Mouse (Mus musculus): ENCODE measurements at regions not wholly inside any gene's neighbourhood (a gene's known extent, or its start where the extent isn't known, plus 50 kb on each side); places are given as distances from the start of the nearest gene placed in this dataset.

GRCm38 (mm10) chr16:86516935-86517334 is 615.3 kb upstream of the Adamts5 start:
- no peaks in the 10 kb centered on the region for H3K36me3 ChIP-seq (ENCODE audit: insufficient read depth)
- no peak overlapping the region for H3K4me3 ChIP-seq (ENCODE audit: low read depth, low read length)
- no peaks in the 10 kb centered on the region for H3K9me3 ChIP-seq (ENCODE audit: low read length)
- TF ChIP-seq CTCF (IDR thresholded peaks at IDR 0.05; ENCODE audit: low read depth): no peak
- no peak for DNase-seq
- H3K4me2 ChIP-seq (ENCODE audit: low read depth): no peak overlapping the region
- 37% methylated on average over 1 of the region's 1 CpGs for WGBS
- H3K27ac ChIP-seq (ENCODE audit: low read depth, low read length): no peak overlapping the region
- H3K9ac ChIP-seq: no peak overlapping the region
- no peak for ATAC-seq
- no peaks in the 10 kb centered on the region for H3K4me1 ChIP-seq (ENCODE audit: insufficient read depth)
- H3K27me3 ChIP-seq (ENCODE audit: insufficient read depth, low read length): no peaks in the 10 kb centered on the region

- no peaks in the 10 kb centered on the region for H3K27me3 ChIP-seq (ENCODE audit: insufficient read depth, low read length)
- peak; percentile 3 for DNase-seq
Observed at GRCm38 (mm10) chr16:86516144-86516543, 614.5 kb upstream of the Adamts5 start.

GRCm38 (mm10) chr16:86501074-86501952 is 599.7 kb upstream of the Adamts5 start:
- no peak for ATAC-seq
- H3K4me2 ChIP-seq (ENCODE audit: low read depth): no peak overlapping the region
- H3K36me3 ChIP-seq (ENCODE audit: insufficient read depth): no peaks in the 10 kb centered on the region
- no peak for DNase-seq
- no peaks in the 10 kb centered on the region for H3K9me3 ChIP-seq (ENCODE audit: low read length)
- 65% methylated on average over 3 of the region's 3 CpGs for WGBS
- H3K4me1 ChIP-seq (ENCODE audit: insufficient read depth): no peaks in the 10 kb centered on the region
- no peaks in the 10 kb centered on the region for H3K27me3 ChIP-seq (ENCODE audit: insufficient read depth, low read length)
- no peak overlapping the region for H3K4me3 ChIP-seq (ENCODE audit: low read depth, low read length)
- H3K9ac ChIP-seq: no peak overlapping the region
- TF ChIP-seq CTCF (IDR thresholded peaks at IDR 0.05; ENCODE audit: low read depth): no peak
- H3K27ac ChIP-seq (ENCODE audit: low read depth, low read length): no peak overlapping the region

More at GRCm38 (mm10) chr16:86516144-86516543, 614.5 kb upstream of the Adamts5 start:
- Histone ChIP-seq H3K4me3 (ENCODE audit: low read depth, low read length) (no peak overlapping the region), H3K36me3 (ENCODE audit: insufficient read depth) (no peaks in the 10 kb centered on the region), H3K4me2 (ENCODE audit: low read depth) (no peak overlapping the region), H3K9me3 (ENCODE audit: low read length) (no peaks in the 10 kb centered on the region), H3K9ac (no peak overlapping the region), H3K4me1 (ENCODE audit: insufficient read depth) (no peaks in the 10 kb centered on the region), H3K27ac (ENCODE audit: low read depth, low read length) (no peak overlapping the region)
- 26% methylated on average over 3 of the region's 3 CpGs for WGBS
- TF ChIP-seq CTCF (IDR thresholded peaks at IDR 0.05; ENCODE audit: low read depth): no peak
- peak; percentile 47; the same call in 1 of the 2 replicates for ATAC-seq

- ATAC-seq (no peak), DNase-seq (no peak)
- H3K27ac ChIP-seq (ENCODE audit: low read depth, low read length): no peak overlapping the region
- no peaks in the 10 kb centered on the region for H3K27me3 ChIP-seq (ENCODE audit: insufficient read depth, low read length)
- 67% methylated on average over 1 of the region's 1 CpGs for WGBS
- H3K9ac ChIP-seq: no peak overlapping the region
- H3K4me3 ChIP-seq (ENCODE audit: low read depth, low read length): no peak overlapping the region
- H3K4me2 ChIP-seq (ENCODE audit: low read depth): no peak overlapping the region
- H3K36me3 ChIP-seq (ENCODE audit: insufficient read depth): no peaks in the 10 kb centered on the region
- TF ChIP-seq CTCF (IDR thresholded peaks at IDR 0.05; ENCODE audit: low read depth): no peak
- H3K4me1 ChIP-seq (ENCODE audit: insufficient read depth): no peaks in the 10 kb centered on the region
- H3K9me3 ChIP-seq (ENCODE audit: low read length): no peaks in the 10 kb centered on the region
Observed at GRCm38 (mm10) chr16:86475145-86475544, 573.5 kb upstream of the Adamts5 start.

GRCm38 (mm10) chr16:86473059-86473740 is 571.6 kb upstream of the Adamts5 start:
- 49% methylated on average over 4 of the region's 4 CpGs for WGBS
- TF ChIP-seq CTCF (IDR thresholded peaks at IDR 0.05; ENCODE audit: low read depth): no peak
- H3K4me2 ChIP-seq (ENCODE audit: low read depth): no peak overlapping the region
- no peak overlapping the region for H3K27ac ChIP-seq (ENCODE audit: low read depth, low read length)
- H3K9ac ChIP-seq: no peak overlapping the region
- ATAC-seq (peak; percentile 47; the same call in 1 of the 2 replicates), DNase-seq (peak; percentile 2)
- H3K4me1 ChIP-seq (ENCODE audit: insufficient read depth): no peaks in the 10 kb centered on the region
- no peaks in the 10 kb centered on the region for H3K27me3 ChIP-seq (ENCODE audit: insufficient read depth, low read length)
- H3K36me3 ChIP-seq (ENCODE audit: insufficient read depth): no peaks in the 10 kb centered on the region
- H3K9me3 ChIP-seq (ENCODE audit: low read length): no peaks in the 10 kb centered on the region
- no peak overlapping the region for H3K4me3 ChIP-seq (ENCODE audit: low read depth, low read length)

GRCm38 (mm10) chr16:86461073-86461472 is 559.4 kb upstream of the Adamts5 start:
- Histone ChIP-seq H3K4me3 (ENCODE audit: low read depth, low read length) (no peak overlapping the region), H3K27me3 (ENCODE audit: insufficient read depth, low read length) (no peaks in the 10 kb centered on the region), H3K9ac (no peak overlapping the region), H3K4me1 (ENCODE audit: insufficient read depth) (no peaks in the 10 kb centered on the region), H3K9me3 (ENCODE audit: low read length) (no peaks in the 10 kb centered on the region), H3K36me3 (ENCODE audit: insufficient read depth) (no peaks in the 10 kb centered on the region), H3K27ac (ENCODE audit: low read depth, low read length) (no peak overlapping the region), H3K4me2 (ENCODE audit: low read depth) (no peak overlapping the region)
- TF ChIP-seq CTCF (IDR thresholded peaks at IDR 0.05; ENCODE audit: low read depth): no peak
- no peak for DNase-seq
- WGBS: 79% methylated on average over 9 of the region's 9 CpGs
- no peak for ATAC-seq

- Histone ChIP-seq H3K4me2 (ENCODE audit: low read depth) (no peak overlapping the region), H3K9me3 (ENCODE audit: low read length) (no peaks in the 10 kb centered on the region), H3K4me3 (ENCODE audit: low read depth, low read length) (no peak overlapping the region), H3K4me1 (ENCODE audit: insufficient read depth) (no peaks in the 10 kb centered on the region), H3K36me3 (ENCODE audit: insufficient read depth) (no peaks in the 10 kb centered on the region), H3K27ac (ENCODE audit: low read depth, low read length) (no peak overlapping the region), H3K9ac (no peak overlapping the region), H3K27me3 (ENCODE audit: insufficient read depth, low read length) (no peaks in the 10 kb centered on the region)
- WGBS: 71% methylated on average over 3 of the region's 3 CpGs
- no peak for TF ChIP-seq CTCF (IDR thresholded peaks at IDR 0.05; ENCODE audit: low read depth)
- no peak for DNase-seq
- ATAC-seq: no peak
Observed at GRCm38 (mm10) chr16:86456649-86457048, 555.0 kb upstream of the Adamts5 start.
